Comparison of ENCODE assay signal across 11 mouse cellular contexts in the genomic region with DNA sequence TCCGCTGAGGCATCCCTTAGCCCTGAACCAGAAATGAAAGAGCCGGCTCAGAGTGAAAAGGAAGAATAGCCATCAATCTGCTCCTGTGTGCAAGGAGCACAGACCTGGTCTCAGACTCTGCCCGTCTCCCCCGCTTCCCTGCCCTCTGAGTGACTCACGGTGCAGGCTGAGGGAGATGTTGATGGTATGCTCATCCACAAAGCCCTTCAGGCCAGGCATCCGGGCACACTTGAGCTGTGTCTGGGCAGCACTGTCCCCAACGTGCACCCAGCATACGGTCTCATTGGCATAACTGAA. TPM values are rescaled to one million over a fixed set of nuclear protein-coding genes. Genes with fewer than 3 reads are reported as not detected.
DNase-seq lines count a peak whose midpoint lies in the region; ATAC-seq lines count a peak whose summit lies in the region.
"Had no signal": no experiment of that assay in that cellular context is flagged by ENCODE, and none has a peak within 500 bp of the region (broad histone marks: within the 10 kb centered on the region; RNA-seq: fewer than 3 reads in every experiment).

No protein-coding gene starts in this region.

- DNase-seq in heart, adult 8-10 months (ENCODE audit: low spot score): no peak
- peak; percentile 50 for DNase-seq in 416B (ENCODE audit: low read depth)
- DNase-seq in thymus, postnatal 36 days: no peak
- DNase-seq: thymus, adult 18-20 months had no signal

- peak overlapping the region; percentile 25 for H3K27ac ChIP-seq in heart, embryonic 13.5 days (replicated peaks)
- peak overlapping the region; percentile 50; the same call in 1 of the 2 replicates for H3K27ac ChIP-seq in brown adipose tissue, adult 24 weeks (replicated peaks; ENCODE audit: low read depth, low read length)
- 0 out of 2 replicates have a peak overlapping the region, but pooled peaks have one; percentile 70 for H3K27ac ChIP-seq in liver, embryonic 15.5 days (replicated peaks)
- H3K27ac ChIP-seq: hindbrain, embryonic 12.5 days had no signal

- H3K36me3 ChIP-seq in heart, embryonic 13.5 days: peaks cover 80% of the 10 kb centered on the region
- 0 out of 2 replicates have a peak, but pooled peaks cover 15% of the 10 kb centered on the region for H3K36me3 ChIP-seq in liver, embryonic 15.5 days (replicated peaks)

- H3K4me1 ChIP-seq in heart, embryonic 13.5 days: peaks cover 39% of the 10 kb centered on the region
- peaks cover 35% of the 10 kb centered on the region for H3K4me1 ChIP-seq in brown adipose tissue, adult 24 weeks (ENCODE audit: control insufficient read depth, insufficient read depth, insufficient read length, low read length)
- H3K4me1 ChIP-seq in liver, embryonic 15.5 days (replicated peaks): peaks cover 40% of the 10 kb centered on the region

- no peak overlapping the region for H3K9ac ChIP-seq in heart, embryonic 13.5 days
- H3K9ac ChIP-seq in liver, embryonic 15.5 days: no peak overlapping the region
- H3K9ac ChIP-seq: hindbrain, embryonic 12.5 days had no signal

- 70% methylated on average over 8 of the region's 8 CpGs for WGBS in heart, embryonic 13.5 days
- 51% methylated on average over 8 of the region's 8 CpGs for WGBS in liver, embryonic 15.5 days (ENCODE audit: insufficient replicate concordance)

- ATAC-seq in heart, embryonic 13.5 days (ENCODE audit: extremely low read depth, insufficient number of reproducible peaks, low FRiP score, low TSS enrichment): no peak
- no peak for ATAC-seq in liver, embryonic 15.5 days (ENCODE audit: insufficient read depth)
- no peak for ATAC-seq in cerebellum, adult (ENCODE audit: insufficient number of reproducible peaks, low FRiP score, low TSS enrichment)
- no peak for ATAC-seq in granulocyte monocyte progenitor cell, adult 5-6 weeks (replicated peaks; ENCODE audit: poor library complexity, severe bottlenecking)
- ATAC-seq: forebrain, embryonic 14.5 days had no signal

- H3K27me3 ChIP-seq in heart, embryonic 13.5 days (replicated peaks): no peaks in the 10 kb centered on the region
- H3K27me3 ChIP-seq in liver, embryonic 15.5 days: peaks cover 13% of the 10 kb centered on the region; the same call in 1 of the 2 replicates
- H3K27me3 ChIP-seq: hindbrain, embryonic 12.5 days had no signal

- H3K4me3 ChIP-seq in heart, embryonic 13.5 days: no peak overlapping the region
- no peak overlapping the region for H3K4me3 ChIP-seq in brown adipose tissue, adult 24 weeks (ENCODE audit: insufficient read depth, low read depth, low read length)
- H3K4me3 ChIP-seq in liver, embryonic 15.5 days (replicated peaks): no peak overlapping the region
- H3K4me3 ChIP-seq: hindbrain, embryonic 12.5 days had no signal

- no peaks in the 10 kb centered on the region for H3K9me3 ChIP-seq in heart, embryonic 13.5 days
- no peaks in the 10 kb centered on the region for H3K9me3 ChIP-seq in liver, embryonic 15.5 days (replicated peaks)
- H3K9me3 ChIP-seq: hindbrain, embryonic 12.5 days had no signal

- no peak overlapping the region for H3K4me2 ChIP-seq in heart, embryonic 13.5 days
- H3K4me2 ChIP-seq in liver, embryonic 15.5 days: no peak overlapping the region
- H3K4me2 ChIP-seq: hindbrain, embryonic 12.5 days had no signal

RNA-seq across cellular contexts. Expression of a gene that starts 15.7 kb away (rescaled TPM):
- polyA plus RNA-seq in heart, embryonic 13.5 days (2015; fragmentation: Nextera tagmentation; extraction: Ambion mirVana): 30.7 and 37.9 TPM in 2 replicates
- total RNA-seq in heart, adult 8-10 months (2022): 10 to 100 TPM; 64.0 to 88.9 (median 74.0) TPM
- 43.8 and 47.2 TPM in 2 replicates for polyA plus RNA-seq in brown adipose tissue, adult 24 weeks (2012; ENCODE audit: insufficient read depth, insufficient read length, missing spikeins)
- polyA plus RNA-seq in liver, embryonic 15.5 days (2015; fragmentation: Nextera tagmentation; extraction: Ambion mirVana): 23.2 and 31.1 TPM in 2 replicates
- 13.9 and 15.0 TPM in 2 replicates for total RNA-seq in granulocyte monocyte progenitor cell, adult 5-6 weeks (2014; fragmentation: Nextera tagmentation)
- 5.7 and 18.1 TPM in 2 replicates for total RNA-seq in granulocyte monocyte progenitor cell, adult 5-6 weeks (2017)

RNA-seq across cellular contexts. Expression of a gene that starts 37.6 kb away (rescaled TPM):
- 24.5 and 24.6 TPM in 2 replicates for polyA plus RNA-seq in heart, embryonic 13.5 days (2015; fragmentation: Nextera tagmentation; extraction: Ambion mirVana)
- total RNA-seq in heart, adult 8-10 months (2022): 10 to 100 TPM; 38.4 to 43.7 (median 43.2) TPM
- 24.7 and 28.8 TPM in 2 replicates for polyA plus RNA-seq in brown adipose tissue, adult 24 weeks (2012; ENCODE audit: insufficient read depth, insufficient read length, missing spikeins)
- 14.3 and 15.6 TPM in 2 replicates for polyA plus RNA-seq in liver, embryonic 15.5 days (2015; fragmentation: Nextera tagmentation; extraction: Ambion mirVana)
- 71.6 and 82.1 TPM in 2 replicates for total RNA-seq in granulocyte monocyte progenitor cell, adult 5-6 weeks (2014; fragmentation: Nextera tagmentation)
- 46.0 and 67.5 TPM in 2 replicates for total RNA-seq in granulocyte monocyte progenitor cell, adult 5-6 weeks (2017)
